Mouse (Mus musculus) heart, postnatal 10 days (tissue): Measurements from ENCODE around the gene Slc35e3. TPM values are rescaled to one million over a fixed set of nuclear protein-coding genes. Genes with fewer than 3 reads are reported as not detected.
A peak's percentile ranks its signal among the peaks of the same experiment; 100 is the strongest.

ENCODE experiments used
- DNase-seq, 2 experiments: peaks; one replicate each; pipeline ENCODE4 v3.0.0; 2021
- intact Hi-C: fragments of 180-260 bp; cut with DNase I; formaldehyde crosslinking; loops from one replicate; pipeline ENCODE4 v1.15.1; 2025
- total RNA-seq, 2 experiments: library from RNA; stranded (reverse); gene quantifications; 2 replicates each; pipeline ENCODE4 v1.2.3; 2021

The Slc35e3 gene
- total RNA-seq, 2 experiments from 2014 or later, result 7.4 to 8.5 TPM

GRCm38 (mm10) chr10:117689297-117690100 is 56.7 kb downstream of the Slc35e3 start:
- intact Hi-C loops, result no loop called here
- no peak for DNase-seq

- intact Hi-C loops, result no loop called here
- DNase-seq, result peak; percentile 15 to 30
Measured at GRCm38 (mm10) chr10:117688204-117689151, 57.7 kb downstream of the Slc35e3 start.

- no peak for DNase-seq
Measured at GRCm38 (mm10) chr10:117687577-117687976, 58.6 kb downstream of the Slc35e3 start.

GRCm38 (mm10) chr10:117687018-117687417 is 59.1 kb downstream of the Slc35e3 start:
- no peak for DNase-seq

More at GRCm38 (mm10) chr10:117687577-117687976, 58.6 kb downstream of the Slc35e3 start:
- intact Hi-C loops, result no loop called here

GRCm38 (mm10) chr10:117685849-117686591 is 60.1 kb downstream of the Slc35e3 start:
- intact Hi-C loops, result no loop called here
- no peak for DNase-seq

More at GRCm38 (mm10) chr10:117687018-117687417, 59.1 kb downstream of the Slc35e3 start:
- intact Hi-C loops, result no loop called here

GRCm38 (mm10) chr10:117685171-117685848 is 60.9 kb downstream of the Slc35e3 start:
- intact Hi-C loops, result no loop called here

GRCm38 (mm10) chr10:117684298-117685170 is 61.6 kb downstream of the Slc35e3 start:
- intact Hi-C loops, result no loop called here
- no peak for DNase-seq

More at GRCm38 (mm10) chr10:117685171-117685848, 60.9 kb downstream of the Slc35e3 start:
- no peak for DNase-seq

- no peak for DNase-seq
- intact Hi-C loops, result no loop called here
Measured at GRCm38 (mm10) chr10:117683734-117684037, 62.5 kb downstream of the Slc35e3 start.

Other genes starting within 250 kb of the Slc35e3 start
- gene Cpm, start 116.9 kb downstream of the Slc35e3 start, total RNA-seq, result 1 to 10 TPM; 5.7 to 5.9 TPM
- gene Mdm2, start 35.6 kb downstream of the Slc35e3 start, total RNA-seq, result 10 to 100 TPM; 48.4 to 51.8 TPM
- 10 to 100 TPM; 14.5 to 14.7 TPM for gene Nup107, start 46.3 kb upstream of the Slc35e3 start, total RNA-seq
- gene Rap1b, start 99.7 kb upstream of the Slc35e3 start, total RNA-seq, result 10 to 100 TPM; 89.8 to 96.6 TPM